Mouse (Mus musculus) stomach, adult 2 months (tissue): ENCODE measurements around the gene Hsd17b6. TPM values are rescaled to one million over a fixed set of nuclear protein-coding genes. Genes with fewer than 3 reads are reported as not detected.

Experiments used
- polyA plus RNA-seq: library from polyadenylated mRNA; depleted of rRNA; stranded (reverse); fragments of >200 nt; gene quantifications from 2 replicates; pipeline ENCODE4 v1.2.3, GENCODE M21; 2012; rRNA removed

Hsd17b6 gene
- 3.1 and 3.5 TPM in 2 replicates for polyA plus RNA-seq

DNA sequence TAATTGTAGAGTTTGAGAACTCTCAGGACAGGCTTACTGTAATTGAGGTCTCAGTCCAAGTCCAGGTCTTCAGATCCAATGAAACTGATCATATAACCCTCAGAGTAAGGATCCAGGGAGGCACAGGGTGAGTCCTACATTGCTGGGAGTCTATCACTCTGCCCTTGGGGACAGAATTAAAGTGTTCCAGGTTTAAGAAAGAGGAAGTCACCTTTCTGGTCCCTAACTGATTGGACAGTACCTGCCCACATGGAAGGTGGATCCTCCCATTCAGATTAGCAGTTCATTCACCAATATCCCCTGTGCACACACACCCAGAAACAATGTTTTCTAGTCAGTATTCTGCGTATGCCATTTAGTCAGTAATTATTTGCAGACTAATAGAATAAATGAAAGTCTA, at the start of gene Hsd17b6:
Hsd17b6 (minus strand) TSS at position 166 of the 400 bp plus-strand sequence.

DNA sequence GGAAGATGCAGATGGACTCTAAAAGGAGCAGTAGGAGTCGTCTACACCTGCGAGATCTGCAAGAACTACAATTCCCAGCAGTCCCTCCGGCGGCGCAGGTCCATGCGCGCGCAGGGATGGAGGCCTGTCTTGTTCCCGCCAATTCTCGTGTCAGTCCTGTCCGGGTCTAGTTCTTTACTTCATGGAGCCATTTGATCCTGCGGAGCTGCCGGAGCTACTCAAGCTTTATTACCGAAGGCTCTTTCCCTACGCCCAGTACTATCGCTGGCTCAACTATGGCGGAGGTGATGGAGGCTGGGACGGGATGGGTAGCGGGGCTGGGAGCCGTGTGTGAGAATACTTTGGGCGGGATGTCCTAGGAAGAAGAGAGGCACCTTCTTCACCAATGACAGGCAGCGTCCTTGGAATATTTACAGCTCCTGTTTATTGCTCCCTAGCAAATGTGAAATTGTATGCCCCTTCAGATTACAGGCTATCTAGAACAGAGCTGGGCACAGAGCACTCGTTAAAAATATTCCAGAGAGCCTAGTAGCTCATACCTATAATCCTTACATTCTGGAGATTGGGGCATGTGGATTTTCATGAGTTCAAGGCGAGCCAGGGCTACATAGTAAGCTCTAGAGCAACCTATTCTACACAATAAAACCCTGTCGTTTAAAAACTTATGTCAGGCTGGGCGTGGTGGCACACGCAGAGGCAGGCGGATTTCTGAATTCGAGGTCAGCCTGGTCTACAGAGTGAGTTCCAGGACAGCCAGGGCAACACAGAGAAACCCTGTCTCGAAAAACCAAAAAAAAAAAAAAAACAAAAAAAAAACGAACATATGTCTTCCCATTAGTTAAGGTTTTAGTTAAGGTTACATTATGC, 7.9 kb upstream of the Hsd17b6 start, which contains the start of gene Prim1:
Prim1 (plus strand) TSS at position 101 of the 867 bp plus-strand sequence.

Other genes with a start within 250 kb of the Hsd17b6 start
- gene Rdh1, start 247.9 kb downstream of the Hsd17b6 start, polyA plus RNA-seq = 0.01 and 0.10 TPM in 2 replicates
- gene Rdh16f1, start 247.8 kb downstream of the Hsd17b6 start, polyA plus RNA-seq = 0.15 and 0.23 TPM in 2 replicates
- gene Rdh9, start 231.2 kb downstream of the Hsd17b6 start, polyA plus RNA-seq = not detected in 2 replicates
- gene Rdh16, start 206.5 kb downstream of the Hsd17b6 start, polyA plus RNA-seq = 0.19 and 0.31 TPM in 2 replicates
- not detected in 2 replicates for gene Rdh19, start 157.7 kb downstream of the Hsd17b6 start, polyA plus RNA-seq
- 0.11 TPM in 1 of 2 replicates, not detected in the other for gene Rdh16f2, start 141.1 kb downstream of the Hsd17b6 start, polyA plus RNA-seq
- gene Rdh7, start 118.8 kb downstream of the Hsd17b6 start, polyA plus RNA-seq = 3.9 and 6.2 TPM in 2 replicates
- 8.0 and 9.6 TPM in 2 replicates for gene Sdr9c7, start 109.1 kb downstream of the Hsd17b6 start, polyA plus RNA-seq
- gene Prim1, start 7.6 kb upstream of the Hsd17b6 start, polyA plus RNA-seq = 0.45 and 1.00 TPM in 2 replicates
- gene Naca, start 28.0 kb upstream of the Hsd17b6 start, polyA plus RNA-seq = 93.0 and 122 TPM in 2 replicates
- 19.7 and 55.6 TPM in 2 replicates for gene Ptges3, start 51.3 kb upstream of the Hsd17b6 start, polyA plus RNA-seq
- 2,777 and 4,847 TPM in 2 replicates for gene Atp5b, start 75.7 kb upstream of the Hsd17b6 start, polyA plus RNA-seq
- gene Baz2a, start 84.0 kb upstream of the Hsd17b6 start, polyA plus RNA-seq = 9.9 and 13.8 TPM in 2 replicates
- 38.4 and 39.6 TPM in 2 replicates for gene Rbms2, start 172.7 kb upstream of the Hsd17b6 start, polyA plus RNA-seq
- gene Gls2, start 186.8 kb upstream of the Hsd17b6 start, polyA plus RNA-seq = 3.0 and 3.8 TPM in 2 replicates
- gene Spryd4, start 204.2 kb upstream of the Hsd17b6 start, polyA plus RNA-seq = 5.6 and 6.4 TPM in 2 replicates
- gene Mip, start 218.2 kb upstream of the Hsd17b6 start, polyA plus RNA-seq = not detected in 2 replicates
- 0.65 and 1.6 TPM in 2 replicates for gene Timeless, start 224.5 kb upstream of the Hsd17b6 start, polyA plus RNA-seq
- 0.10 TPM in 1 of 2 replicates, not detected in the other for gene Apon, start 246.5 kb upstream of the Hsd17b6 start, polyA plus RNA-seq